Mouse (Mus musculus): ENCODE results near the gene 6430628N08Rik. TPM values are rescaled to one million over a fixed set of nuclear protein-coding genes. Genes with fewer than 3 reads are reported as not detected.
A peak's percentile ranks its signal among the peaks of the same experiment; 100 is the strongest.

6430628N08Rik gene
- polyA plus RNA-seq, 1 experiment from 2014 or later = not detected

- peaks cover 92% of the 10 kb centered on the region for H3K27me3 ChIP-seq
These were observed 32.9 kb downstream of the 6430628N08Rik start for GRCm38 (mm10) chr4:115923262-115923880.

GRCm38 (mm10) chr4:115927637-115928036 is 37.2 kb downstream of the 6430628N08Rik start:
- H3K9ac ChIP-seq = no peak overlapping the region
- no peaks in the 10 kb centered on the region for H3K9me3 ChIP-seq
- H3K27ac ChIP-seq = no peak overlapping the region
- no peak overlapping the region for H3K4me2 ChIP-seq
- no peak overlapping the region for H3K4me3 ChIP-seq (replicated peaks)
- WGBS = 68% methylated on average over 7 of the region's 7 CpGs
- no peaks in the 10 kb centered on the region for H3K4me1 ChIP-seq
- ATAC-seq (ENCODE audit: low FRiP score) = no peak
- peaks cover 93% of the 10 kb centered on the region for H3K27me3 ChIP-seq
- H3K36me3 ChIP-seq (replicated peaks) = no peaks in the 10 kb centered on the region

More at GRCm38 (mm10) chr4:115923262-115923880, 32.9 kb downstream of the 6430628N08Rik start:
- 74% methylated on average over 16 of the region's 16 CpGs for WGBS
- H3K4me2 ChIP-seq = no peak overlapping the region
- no peaks in the 10 kb centered on the region for H3K36me3 ChIP-seq (replicated peaks)
- H3K27ac ChIP-seq = no peak overlapping the region
- H3K9ac ChIP-seq = no peak overlapping the region
- H3K9me3 ChIP-seq = no peaks in the 10 kb centered on the region
- no peaks in the 10 kb centered on the region for H3K4me1 ChIP-seq
- H3K4me3 ChIP-seq (replicated peaks) = no peak overlapping the region
- ATAC-seq (ENCODE audit: low FRiP score) = no peak

- Histone ChIP-seq H3K4me2 (no peak overlapping the region), H3K4me1 (peaks cover 15% of the 10 kb centered on the region), H3K36me3 (replicated peaks) (no peaks in the 10 kb centered on the region), H3K27ac (no peak overlapping the region), H3K9ac (no peak overlapping the region), H3K4me3 (replicated peaks) (no peak overlapping the region), H3K27me3 (peaks cover 96% of the 10 kb centered on the region), H3K9me3 (no peaks in the 10 kb centered on the region)
- WGBS = 57% methylated on average over 13 of the region's 13 CpGs
- no peak for ATAC-seq (ENCODE audit: low FRiP score)
These were observed 41.2 kb downstream of the 6430628N08Rik start for GRCm38 (mm10) chr4:115931556-115932088.

- Histone ChIP-seq H3K4me3 (replicated peaks) (peak overlapping the region; percentile 10), H3K36me3 (replicated peaks) (no peaks in the 10 kb centered on the region), H3K4me2 (peak overlapping the region; percentile 17), H3K9ac (no peak overlapping the region), H3K4me1 (peaks cover 43% of the 10 kb centered on the region), H3K9me3 (no peaks in the 10 kb centered on the region), H3K27ac (no peak overlapping the region), H3K27me3 (peaks cover 100% of the 10 kb centered on the region)
- ATAC-seq (ENCODE audit: low FRiP score) = no peak
- WGBS = under 1% methylated on average over 36 of the region's 36 CpGs
These were observed 45.5 kb downstream of the 6430628N08Rik start for GRCm38 (mm10) chr4:115935835-115936581.

GRCm38 (mm10) chr4:115936646-115937045 is 46.2 kb downstream of the 6430628N08Rik start:
- Histone ChIP-seq H3K9ac (no peak overlapping the region), H3K4me2 (peak overlapping the region; percentile 17), H3K27ac (no peak overlapping the region), H3K4me1 (peaks cover 48% of the 10 kb centered on the region), H3K9me3 (no peaks in the 10 kb centered on the region), H3K4me3 (replicated peaks) (peak overlapping the region; percentile 10; the same call in 1 of the 2 replicates), H3K36me3 (replicated peaks) (no peaks in the 10 kb centered on the region), H3K27me3 (peaks cover 100% of the 10 kb centered on the region)
- ATAC-seq (ENCODE audit: low FRiP score) = no peak; the same call in 1 of the 2 replicates
- under 1% methylated on average over 20 of the region's 20 CpGs for WGBS

GRCm38 (mm10) chr4:115937061-115937976 is 46.9 kb downstream of the 6430628N08Rik start:
- no peak overlapping the region for H3K9ac ChIP-seq
- no peak overlapping the region for H3K4me3 ChIP-seq (replicated peaks)
- H3K27me3 ChIP-seq = peaks cover 100% of the 10 kb centered on the region
- peaks cover 52% of the 10 kb centered on the region for H3K4me1 ChIP-seq
- H3K4me2 ChIP-seq = peak overlapping the region; percentile 17; the same call in 1 of the 2 replicates
- H3K9me3 ChIP-seq = no peaks in the 10 kb centered on the region
- 3% methylated on average over 19 of the region's 19 CpGs for WGBS
- no peak overlapping the region for H3K27ac ChIP-seq
- H3K36me3 ChIP-seq (replicated peaks) = no peaks in the 10 kb centered on the region
- no peak for ATAC-seq (ENCODE audit: low FRiP score)

- no peak overlapping the region for H3K27ac ChIP-seq
- H3K36me3 ChIP-seq (replicated peaks) = no peaks in the 10 kb centered on the region
- no peaks in the 10 kb centered on the region for H3K9me3 ChIP-seq
- H3K27me3 ChIP-seq = peaks cover 100% of the 10 kb centered on the region
- H3K9ac ChIP-seq = no peak overlapping the region
- peaks cover 55% of the 10 kb centered on the region for H3K4me1 ChIP-seq
- peak overlapping the region; percentile 40; the same call in 1 of the 2 replicates for H3K4me3 ChIP-seq (replicated peaks)
- peak overlapping the region; percentile 59 for H3K4me2 ChIP-seq
- no peak for ATAC-seq (ENCODE audit: low FRiP score)
- WGBS = under 1% methylated on average over 37 of the region's 37 CpGs
These were observed 48.1 kb downstream of the 6430628N08Rik start for GRCm38 (mm10) chr4:115938276-115939160.

GRCm38 (mm10) chr4:115939295-115940102 is 49.0 kb downstream of the 6430628N08Rik start, which contains the start of gene Dmbx1:
Gene Dmbx1 (minus strand): TSS chr4:115939926.
- peak within 1 kb of the TSS; percentile 59 for H3K4me2 ChIP-seq
- no peaks in the 10 kb centered on the region for H3K36me3 ChIP-seq (replicated peaks)
- H3K27ac ChIP-seq = no peak within 1 kb of the TSS
- peaks cover 63% of the 10 kb centered on the region for H3K4me1 ChIP-seq
- under 1% methylated on average over 71 of the region's 71 CpGs for WGBS
- peak within 1 kb of the TSS; percentile 36 for H3K9ac ChIP-seq
- H3K4me3 ChIP-seq (replicated peaks) = peak within 1 kb of the TSS; percentile 40
- ATAC-seq (ENCODE audit: low FRiP score) = peak; percentile 55; the same call in 1 of the 2 replicates
- H3K9me3 ChIP-seq = no peaks in the 10 kb centered on the region
- H3K27me3 ChIP-seq = peaks cover 100% of the 10 kb centered on the region

- H3K4me1 ChIP-seq = peaks cover 58% of the 10 kb centered on the region
- WGBS = 5% methylated on average over 3 of the region's 3 CpGs
- no peak for ATAC-seq (ENCODE audit: low FRiP score)
These were observed 50.2 kb downstream of the 6430628N08Rik start for GRCm38 (mm10) chr4:115940681-115941080.

GRCm38 (mm10) chr4:115941242-115941820 is 50.9 kb downstream of the 6430628N08Rik start:
- peaks cover 51% of the 10 kb centered on the region for H3K4me1 ChIP-seq
- no peak for ATAC-seq (ENCODE audit: low FRiP score)
- 5% methylated on average over 9 of the region's 9 CpGs for WGBS
- H3K27ac ChIP-seq = no peak overlapping the region
- H3K9ac ChIP-seq = no peak overlapping the region
- H3K4me3 ChIP-seq (replicated peaks) = no peak overlapping the region
- no peaks in the 10 kb centered on the region for H3K36me3 ChIP-seq (replicated peaks)
- no peak overlapping the region for H3K4me2 ChIP-seq
- H3K27me3 ChIP-seq = peaks cover 100% of the 10 kb centered on the region
- no peaks in the 10 kb centered on the region for H3K9me3 ChIP-seq

More at GRCm38 (mm10) chr4:115940681-115941080, 50.2 kb downstream of the 6430628N08Rik start:
- Histone ChIP-seq H3K27me3 (peaks cover 100% of the 10 kb centered on the region), H3K9ac (no peak overlapping the region), H3K4me3 (replicated peaks) (no peak overlapping the region), H3K27ac (no peak overlapping the region), H3K4me2 (no peak overlapping the region), H3K36me3 (replicated peaks) (no peaks in the 10 kb centered on the region), H3K9me3 (no peaks in the 10 kb centered on the region)
